Mouse (Mus musculus) liver, embryonic 14.5 days (tissue): Measurements from ENCODE around the gene Mark1.

Source experiments
- CTCF ChIP-seq: IDR thresholded peaks from 2 replicates; pipeline ENCODE4 v1.5.1; 2016; ENCODE audit warnings: antibody characterized with exemption, low read depth, control low read depth
- EP300 ChIP-seq: IDR thresholded peaks from 2 replicates; pipeline ENCODE4 v1.6.1; 2016; ENCODE audit warnings: antibody characterized with exemption, low read depth

DNA sequence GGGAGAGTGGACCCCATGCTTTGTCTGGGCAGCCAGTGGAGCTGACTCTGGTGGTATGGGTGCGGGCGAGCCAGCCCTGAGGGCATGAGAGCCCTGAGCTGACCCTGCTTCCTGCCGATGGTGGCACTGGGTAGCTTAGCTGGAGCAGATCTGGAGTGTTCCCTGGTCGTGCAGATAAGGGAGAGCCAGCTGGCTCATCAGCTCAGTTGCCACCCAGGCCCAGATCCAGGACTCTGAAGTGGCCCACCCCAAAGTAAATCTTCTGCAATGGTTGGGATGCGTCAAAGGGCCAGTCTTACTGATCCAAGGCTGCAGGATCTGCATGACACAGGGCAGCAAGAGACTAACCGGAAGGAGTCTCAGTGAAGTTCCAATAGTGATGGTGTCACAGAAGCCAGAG, 109.9 kb downstream of the Mark1 start:
- TF ChIP-seq CTCF (no peak), EP300 (no peak)
